Mouse (Mus musculus) embryonic facial prominence, embryonic 11.5 days (tissue): Measurements from ENCODE around the gene Lst1. TPM values are rescaled to one million over a fixed set of nuclear protein-coding genes. Genes with fewer than 3 reads are reported as not detected.
A peak's percentile ranks its signal among the peaks of the same experiment; 100 is the strongest.

Experiments
- ATAC-seq: fragments of 200-750 bp; cut with Nextera tagmentation; replicated peaks from 2 replicates; pipeline ENCODE4 v1.8.0; 2017; ENCODE audit warnings: low read depth; ENCODE audit not compliant: insufficient number of reproducible peaks, low FRiP score, low TSS enrichment
- DNase-seq: peaks from one replicate; pipeline ENCODE4 v3.0.0-alpha.2; 2015; ENCODE audit warnings: low spot score
- H3K27ac ChIP-seq: fragments of 300-500 bp; sonication (generic); replicated peaks from 2 replicates; pipeline ENCODE4 v1.5.1; 2014; ENCODE audit warnings: mild to moderate bottlenecking, low read depth, low read length, control low read depth
- H3K27me3 ChIP-seq: fragments of 300-500 bp; sonication (generic); 2 replicates; pipeline ENCODE4 v1.6.1; 2014; ENCODE audit warnings: mild to moderate bottlenecking, low read length, moderate library complexity, mixed read lengths; ENCODE audit not compliant: control insufficient read depth, insufficient read depth
- H3K36me3 ChIP-seq: fragments of 300-500 bp; sonication (generic); replicated peaks from 2 replicates; pipeline ENCODE4 v1.6.1; 2014; ENCODE audit warnings: low read depth, mild to moderate bottlenecking, low read length, moderate library complexity, mixed read lengths; ENCODE audit not compliant: control insufficient read depth, insufficient read depth
- H3K4me1 ChIP-seq: fragments of 300-500 bp; sonication (generic); 2 replicates; pipeline ENCODE4 v1.6.1; 2014; ENCODE audit warnings: low read length, mixed read lengths; ENCODE audit not compliant: control insufficient read depth, insufficient read depth
- H3K4me2 ChIP-seq: fragments of 300-500 bp; sonication (generic); 2 replicates; pipeline ENCODE4 v1.6.1; 2014; ENCODE audit warnings: low read depth, mild to moderate bottlenecking, control low read depth, low read length, moderate library complexity
- H3K4me3 ChIP-seq: fragments of 300-500 bp; sonication (generic); 2 replicates; pipeline ENCODE4 v1.5.1; 2014; ENCODE audit warnings: low read depth, low read length, control low read depth
- H3K9ac ChIP-seq: fragments of 300-500 bp; sonication (generic); replicated peaks from 2 replicates; pipeline ENCODE4 v1.6.1; 2014; ENCODE audit warnings: mild to moderate bottlenecking, control low read depth, low read length
- H3K9me3 ChIP-seq: fragments of 300-500 bp; sonication (generic); replicated peaks from 2 replicates; pipeline ENCODE4 v1.6.1; 2016; ENCODE audit warnings: mild to moderate bottlenecking, low read length, inconsistent platforms, mixed read lengths; ENCODE audit not compliant: control insufficient read depth
- WGBS: fragments of 180-500 bp; shearing (Covaris S2); extraction: QIAGEN DNeasy Blood & Tissue Kit; methylation state at CpG from one replicate; pipeline ENCODE4 v1.1.7; 2014; 5-methylcytosine and 5-hydroxymethylcytosine counted together
- polyA plus RNA-seq: library from polyadenylated mRNA; unstranded; fragments of >200 nt; fragmentation: Nextera tagmentation; extraction: Ambion mirVana; gene quantifications from 2 replicates; pipeline ENCODE4 v1.2.1, GENCODE M21; 2014

Lst1 gene
- polyA plus RNA-seq, 1 experiment from 2014 or later = 3.8 TPM

DNA sequence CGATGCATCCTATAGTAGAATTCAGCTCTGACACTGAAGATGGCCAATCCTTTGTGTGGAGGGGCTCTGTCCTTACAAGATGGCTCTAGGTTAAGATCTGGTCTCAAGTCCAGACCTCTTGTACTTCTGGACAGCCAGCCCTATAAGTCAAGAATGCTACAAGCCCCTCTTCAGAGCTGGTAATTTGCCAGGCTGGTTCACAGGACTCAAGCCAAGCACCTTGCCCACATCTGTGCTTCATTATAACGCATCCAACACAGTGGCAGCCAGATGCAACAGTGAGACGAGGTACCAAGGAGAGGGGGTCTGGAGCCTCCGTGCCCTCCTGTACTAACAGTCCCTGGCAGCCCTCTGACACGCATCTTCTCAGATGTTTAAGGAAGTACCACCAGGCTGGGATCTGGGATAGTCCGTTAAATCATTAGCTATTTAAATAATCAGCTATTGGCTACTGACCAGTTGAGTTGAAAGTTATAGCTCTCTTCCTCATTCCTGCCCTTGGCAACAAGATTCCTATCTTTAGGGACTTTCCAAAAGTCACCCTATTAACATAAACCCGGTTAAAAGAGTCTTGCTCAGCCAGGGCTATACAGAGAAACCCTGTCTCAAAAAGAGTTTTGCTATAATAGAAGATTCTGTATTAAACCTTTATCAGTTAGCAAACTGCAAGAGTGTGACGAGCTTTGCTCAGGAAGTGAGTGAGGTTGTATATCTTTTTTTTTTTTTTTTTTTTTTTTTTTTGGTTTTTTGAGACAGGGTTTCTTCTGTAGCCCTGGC lies 13.8 kb downstream of the Lst1 start:
- Histone ChIP-seq H3K4me2 (no peak overlapping the region), H3K9me3 (no peaks in the 10 kb centered on the region), H3K4me3 (no peak overlapping the region), H3K4me1 (no peaks in the 10 kb centered on the region), H3K27me3 (no peaks in the 10 kb centered on the region), H3K36me3 (no peaks in the 10 kb centered on the region), H3K27ac (no peak overlapping the region), H3K9ac (no peak overlapping the region)
- WGBS = 65% methylated on average over 8 of the region's 8 CpGs
- ATAC-seq (no peak), DNase-seq (no peak)

- H3K4me1 ChIP-seq = no peaks in the 10 kb centered on the region
Observed at GRCm38 (mm10) chr17:35173329-35173728, 14.9 kb downstream of the Lst1 start.

DNA sequence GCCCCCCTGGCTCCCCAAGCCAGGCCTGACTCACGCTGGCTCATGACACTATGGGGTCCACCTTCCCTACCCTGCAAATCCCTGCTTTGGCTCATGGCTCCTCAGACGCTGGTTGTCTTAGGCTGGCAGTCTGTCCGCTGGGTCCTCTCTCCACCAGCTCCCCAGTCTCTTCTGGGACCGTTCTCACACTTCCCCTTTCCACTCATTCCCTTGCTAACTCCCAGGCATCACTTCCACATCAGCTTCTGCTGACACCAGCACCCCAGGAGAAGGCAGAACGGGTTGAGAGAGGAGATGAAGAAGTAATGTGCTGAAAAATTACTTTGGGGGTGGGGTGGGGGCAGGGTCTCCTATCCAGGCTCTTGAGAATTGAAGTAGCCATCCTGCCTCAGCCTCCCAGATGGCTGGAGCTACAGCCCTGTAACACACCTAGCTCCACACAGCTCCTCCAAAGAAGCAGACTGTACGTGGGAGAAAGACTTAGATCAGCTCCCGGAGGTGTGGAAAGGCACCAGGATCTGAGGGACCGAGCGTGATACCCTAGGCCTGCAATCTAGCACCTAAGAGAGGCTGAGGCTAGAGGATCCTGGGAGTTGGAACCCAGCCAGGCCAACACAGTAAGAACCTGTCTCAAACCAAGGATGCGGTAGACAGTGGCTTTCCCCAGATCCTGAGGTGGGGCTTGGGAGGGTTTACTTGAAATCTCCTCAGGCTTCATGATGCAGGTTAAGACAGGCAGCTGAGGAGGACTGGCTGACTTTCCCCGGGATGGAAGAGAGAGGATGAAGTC lies 15.6 kb downstream of the Lst1 start:
- H3K9me3 ChIP-seq = no peaks in the 10 kb centered on the region
- no peaks in the 10 kb centered on the region for H3K27me3 ChIP-seq
- no peak overlapping the region for H3K27ac ChIP-seq
- H3K9ac ChIP-seq = no peak overlapping the region
- 72% methylated on average over 11 of the region's 11 CpGs for WGBS
- no peak overlapping the region for H3K4me3 ChIP-seq
- H3K4me1 ChIP-seq = no peaks in the 10 kb centered on the region
- no peaks in the 10 kb centered on the region for H3K36me3 ChIP-seq
- ATAC-seq = no peak
- no peak for DNase-seq
- no peak overlapping the region for H3K4me2 ChIP-seq

More at GRCm38 (mm10) chr17:35173329-35173728, 14.9 kb downstream of the Lst1 start:
- Histone ChIP-seq H3K9ac (no peak overlapping the region), H3K9me3 (no peaks in the 10 kb centered on the region), H3K36me3 (no peaks in the 10 kb centered on the region), H3K4me3 (no peak overlapping the region), H3K27me3 (no peaks in the 10 kb centered on the region), H3K4me2 (no peak overlapping the region), H3K27ac (no peak overlapping the region)
- ATAC-seq (no peak), DNase-seq (no peak)
- WGBS = 70% methylated on average over 3 of the region's 3 CpGs

DNA sequence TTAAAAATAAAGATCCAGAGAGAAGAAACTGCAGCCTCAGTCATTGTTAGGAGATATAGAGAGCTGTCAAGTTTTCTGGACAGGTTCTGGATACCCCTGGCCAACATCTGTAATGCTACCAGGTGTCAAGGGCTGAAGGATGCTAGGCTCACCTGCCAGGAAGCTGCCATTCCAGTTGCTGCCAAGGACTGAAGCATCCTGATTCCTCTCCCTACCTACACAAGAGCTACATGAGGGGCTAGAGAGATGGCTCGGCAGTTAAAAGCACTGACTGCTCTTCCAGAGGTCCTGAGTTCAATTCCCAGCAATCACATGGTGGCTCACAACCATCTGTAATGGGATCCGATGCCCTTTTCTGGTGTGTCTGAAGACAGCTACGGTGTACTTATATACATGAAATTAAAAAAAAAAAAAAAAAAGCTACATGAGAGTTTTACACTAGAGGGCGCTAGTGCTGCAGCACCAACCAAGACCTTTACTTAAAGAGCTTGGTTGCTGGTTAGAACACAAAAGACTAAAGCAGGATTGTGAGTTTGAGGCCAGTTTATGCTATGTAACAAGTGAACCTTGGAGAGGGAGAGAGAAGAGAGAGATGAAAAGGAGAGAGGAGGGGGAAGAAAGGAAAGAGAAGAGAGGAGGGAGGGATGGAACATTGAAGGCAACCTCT lies 19.6 kb downstream of the Lst1 start:
- Histone ChIP-seq H3K4me3 (no peak overlapping the region), H3K27me3 (no peaks in the 10 kb centered on the region), H3K9me3 (no peaks in the 10 kb centered on the region), H3K9ac (no peak overlapping the region), H3K36me3 (no peaks in the 10 kb centered on the region), H3K27ac (no peak overlapping the region), H3K4me1 (no peaks in the 10 kb centered on the region), H3K4me2 (no peak overlapping the region)
- ATAC-seq (no peak), DNase-seq (peak; percentile 84)
- 22% methylated on average over 4 of the region's 4 CpGs for WGBS

DNA sequence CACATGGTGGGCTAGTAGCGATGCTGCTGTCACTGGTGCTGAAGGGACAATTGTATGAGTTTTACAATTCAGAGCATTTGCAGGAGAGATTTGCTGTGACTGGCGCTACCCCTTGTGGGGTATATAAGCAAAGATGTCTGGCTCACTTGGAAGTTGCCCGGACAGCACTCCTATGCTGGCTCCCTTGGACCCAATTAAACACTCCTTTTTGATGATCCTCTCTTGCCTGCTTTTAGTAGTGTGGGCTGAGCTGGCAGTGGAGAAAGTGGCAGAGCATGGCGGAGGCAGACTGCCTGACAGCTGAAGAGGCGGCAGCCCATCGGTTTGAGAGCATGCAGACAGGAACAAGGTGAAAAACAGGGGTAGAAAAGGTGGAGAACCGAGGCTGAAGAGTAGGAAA lies 20.4 kb downstream of the Lst1 start:
- Histone ChIP-seq H3K36me3 (no peaks in the 10 kb centered on the region), H3K27ac (no peak overlapping the region), H3K27me3 (no peaks in the 10 kb centered on the region), H3K4me3 (no peak overlapping the region), H3K9me3 (no peaks in the 10 kb centered on the region), H3K9ac (no peak overlapping the region), H3K4me2 (no peak overlapping the region), H3K4me1 (peaks cover 2% of the 10 kb centered on the region; the same call in 1 of the 2 replicates)
- WGBS = 84% methylated on average over 7 of the region's 7 CpGs
- ATAC-seq (no peak), DNase-seq (no peak)

DNA sequence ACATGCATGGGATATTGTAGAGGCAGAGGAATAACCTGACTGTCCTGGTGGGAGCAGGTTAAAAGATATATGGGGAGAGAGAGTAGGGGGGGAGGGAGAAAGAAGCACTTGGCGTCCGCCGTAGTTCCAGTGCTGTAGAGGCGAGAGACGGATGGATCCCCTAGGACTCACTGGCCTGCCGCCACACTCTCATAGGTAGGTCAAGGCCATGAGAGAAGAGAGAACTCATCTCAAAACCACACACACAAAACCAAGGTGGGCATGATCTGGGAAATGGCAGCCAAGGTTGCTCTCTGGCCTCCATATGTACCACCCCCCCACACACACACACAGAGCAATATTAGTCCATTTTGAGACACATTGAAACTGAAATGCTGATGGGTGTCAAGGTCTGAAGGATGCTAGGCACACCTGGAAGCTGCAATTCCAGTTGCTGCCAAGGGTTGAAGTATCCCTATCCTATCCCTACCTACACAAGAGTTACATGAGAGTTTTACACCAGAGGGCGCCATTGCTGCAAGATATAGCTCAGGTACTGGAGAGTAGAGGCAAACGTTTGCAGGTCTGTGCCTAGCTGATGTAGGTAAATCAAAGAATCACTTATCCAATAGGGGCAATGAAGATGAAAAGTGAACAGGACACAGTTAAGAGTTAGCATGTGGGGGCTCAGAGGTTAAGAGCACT lies 21.7 kb downstream of the Lst1 start:
- Histone ChIP-seq H3K9me3 (no peaks in the 10 kb centered on the region), H3K27me3 (no peaks in the 10 kb centered on the region), H3K27ac (no peak overlapping the region), H3K4me3 (no peak overlapping the region), H3K4me1 (peaks cover 2% of the 10 kb centered on the region; the same call in 1 of the 2 replicates), H3K36me3 (no peaks in the 10 kb centered on the region; the same call in 1 of the 2 replicates), H3K9ac (peak overlapping the region; percentile 38; the same call in 1 of the 2 replicates), H3K4me2 (peak overlapping the region; percentile 36; the same call in 1 of the 2 replicates)
- WGBS = 74% methylated on average over 8 of the region's 8 CpGs
- DNase-seq (peak; percentile 81), ATAC-seq (0 out of 2 replicates have a peak, but pooled peaks have one; percentile 11)

GRCm38 (mm10) chr17:35165451-35166155 lies 22.6 kb downstream of the Lst1 start:
- Histone ChIP-seq H3K4me3 (peak overlapping the region; percentile 91), H3K27me3 (no peaks in the 10 kb centered on the region), H3K27ac (peak overlapping the region; percentile 80), H3K4me2 (peak overlapping the region; percentile 36), H3K9me3 (no peaks in the 10 kb centered on the region), H3K36me3 (peaks cover 8% of the 10 kb centered on the region), H3K9ac (peak overlapping the region; percentile 39), H3K4me1 (peaks cover 2% of the 10 kb centered on the region; the same call in 1 of the 2 replicates)
- WGBS = 24% methylated on average over 12 of the region's 12 CpGs
- ATAC-seq (peak; percentile 82), DNase-seq (peak; percentile 21)
